Mouse (Mus musculus) layer of hippocampus, adult 18-20 months (tissue): Measurements from ENCODE around the gene Inpp5b. TPM values are rescaled to one million over a fixed set of nuclear protein-coding genes. Genes with fewer than 3 reads are reported as not detected.
A peak's percentile ranks its signal among the peaks of the same experiment; 100 is the strongest.
"Not testable (repeated sequence)": the region's sequence is repeated elsewhere in the genome, so short reads cannot be mapped to it uniquely, and the experiment has no call there.

Source experiments
- DNase-seq, 2 experiments: peaks; one replicate each; pipeline ENCODE4 v3.0.0; 2022; ENCODE audit warnings: low spot score in 2 of 2
- total RNA-seq, 2 experiments: library from RNA; stranded (reverse); gene quantifications; 2 replicates each; pipeline ENCODE4 v1.2.3; 2021

Gene Inpp5b
- total RNA-seq, 2 experiments from 2014 or later: 42.9 to 47.1 TPM

DNA sequence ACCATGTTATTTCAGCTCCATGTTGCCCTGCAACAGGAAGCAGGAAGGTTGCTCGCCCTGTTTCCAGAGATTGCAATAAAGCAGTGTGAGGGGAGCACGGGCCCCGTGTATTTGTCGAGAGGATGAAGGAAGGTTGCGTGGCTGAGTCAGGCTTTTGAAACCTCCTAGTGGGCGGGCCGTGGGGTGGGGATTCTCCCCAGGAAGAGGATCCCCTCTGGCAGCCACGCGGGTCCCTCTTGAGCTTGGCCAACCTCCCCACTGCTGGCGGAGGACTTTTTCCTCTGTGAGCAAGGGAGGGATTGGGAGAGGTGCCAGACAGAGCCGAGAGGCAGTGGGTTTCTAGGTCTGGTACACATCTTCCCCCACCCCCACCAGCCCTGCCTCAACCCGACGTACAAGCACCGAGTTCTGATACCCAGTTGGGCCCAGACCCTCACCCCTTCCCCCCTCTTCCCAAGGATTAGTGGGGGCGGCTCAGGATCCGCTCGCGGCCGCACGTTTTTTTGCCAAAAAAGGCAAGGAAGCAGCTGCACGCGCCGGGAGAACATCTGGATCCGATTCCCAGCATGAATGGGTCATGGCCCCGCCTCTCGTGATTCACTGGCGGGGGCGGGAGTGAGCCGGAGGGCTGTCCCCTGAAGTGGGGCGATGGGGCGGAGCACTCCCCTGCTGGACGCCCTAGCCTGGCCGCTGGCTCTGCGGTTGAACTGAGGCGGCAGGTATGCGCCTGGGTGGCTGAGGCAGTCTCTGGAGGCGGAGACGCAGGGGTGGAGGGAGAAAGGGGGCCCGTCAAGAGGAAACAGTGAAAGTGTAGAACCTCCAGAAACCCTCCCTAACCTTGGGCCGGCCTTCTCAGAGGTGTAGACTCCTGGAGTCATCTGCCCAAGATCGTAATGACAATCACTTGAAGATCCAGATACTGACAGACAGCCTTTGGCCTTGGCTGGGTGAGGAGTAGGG, 32.9 kb upstream of the Inpp5b start:
- DNase-seq: peak; percentile 45 to 46

GRCm38 (mm10) chr4:124709961-124710446, 31.6 kb upstream of the Inpp5b start:
- DNase-seq: no peak

GRCm38 (mm10) chr4:124710776-124711291, 30.8 kb upstream of the Inpp5b start:
- DNase-seq: peak in 1 of 2 experiments; percentile 75

- DNase-seq: no peak
Observed at GRCm38 (mm10) chr4:124712618-124713017, 29.0 kb upstream of the Inpp5b start.

DNA sequence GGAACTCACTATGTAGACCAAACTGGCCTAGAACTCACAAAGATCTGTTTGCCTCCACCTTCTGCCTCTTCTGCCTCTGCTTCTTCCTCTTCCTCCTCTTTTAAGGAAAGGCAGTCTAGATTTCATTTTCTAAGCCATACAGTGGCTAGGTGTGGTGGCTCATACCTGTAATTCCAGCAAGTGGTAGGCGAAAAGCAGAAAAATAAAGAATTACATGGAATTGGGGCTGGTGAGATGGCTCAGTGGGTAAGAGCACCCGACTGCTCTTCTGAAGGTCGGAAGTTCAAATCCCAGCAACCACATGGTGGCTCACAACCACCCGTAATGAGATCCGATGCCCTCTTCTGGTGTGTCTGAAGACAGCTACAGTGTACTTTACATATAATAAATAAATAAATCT, 27.8 kb upstream of the Inpp5b start:
- DNase-seq: not testable (repeated sequence)

DNA sequence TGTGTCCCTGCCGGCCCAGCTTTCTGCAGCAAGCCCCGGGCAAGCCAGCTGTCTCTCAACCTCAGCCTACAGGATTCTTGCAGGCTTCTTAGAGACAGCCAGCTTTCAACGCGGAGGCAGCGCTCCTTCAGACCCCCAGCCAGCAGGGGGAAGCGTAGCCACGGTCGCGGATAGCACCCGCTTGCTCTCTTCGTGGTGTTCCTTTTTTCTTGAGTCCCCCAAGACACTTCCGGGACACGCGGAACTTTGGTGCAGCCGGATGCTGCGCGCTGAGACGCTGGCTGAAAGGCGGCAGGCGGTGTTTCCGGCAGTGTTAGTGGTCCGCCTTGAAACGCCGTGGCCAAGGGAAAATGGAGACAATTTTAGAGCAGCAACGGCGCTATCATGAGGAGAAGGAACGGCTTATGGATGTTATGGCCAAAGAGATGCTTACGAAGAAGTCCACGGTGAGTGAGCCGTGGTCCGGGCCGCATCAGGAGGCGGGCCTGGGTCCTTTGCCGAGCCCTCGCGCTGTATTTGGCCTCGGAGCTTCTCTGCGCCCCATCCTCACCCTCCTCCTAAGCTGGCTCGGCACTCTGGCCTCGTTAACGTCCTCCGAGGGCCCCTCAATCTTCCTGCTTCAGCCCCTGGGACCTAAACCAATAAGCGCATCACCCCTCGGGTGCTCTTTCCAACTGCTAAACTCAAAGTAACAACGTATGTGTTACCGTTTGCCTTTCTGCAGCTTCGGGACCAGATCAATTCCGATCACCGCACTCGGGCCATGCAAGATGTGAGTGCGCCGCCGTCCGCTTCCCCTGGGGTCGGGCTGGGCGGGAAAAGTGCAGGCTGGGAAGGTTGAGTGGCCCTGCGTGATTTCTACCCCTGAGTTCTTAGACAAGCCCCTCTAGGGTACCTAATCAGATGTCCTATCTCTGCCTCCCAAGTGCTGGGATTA, 26.8 kb upstream of the Inpp5b start, which contains the start of gene Sf3a3:
Gene Sf3a3, plus strand, starts transcription at position 232 of the 937 bp plus-strand sequence.
- DNase-seq: peak; percentile 92 to 97

GRCm38 (mm10) chr4:124719101-124719500, 22.5 kb upstream of the Inpp5b start:
- DNase-seq: no peak

- no peak for DNase-seq
Observed at GRCm38 (mm10) chr4:124726121-124726520, 15.5 kb upstream of the Inpp5b start.

- no peak for DNase-seq
Observed at GRCm38 (mm10) chr4:124736952-124737351, 4.7 kb upstream of the Inpp5b start.

DNA sequence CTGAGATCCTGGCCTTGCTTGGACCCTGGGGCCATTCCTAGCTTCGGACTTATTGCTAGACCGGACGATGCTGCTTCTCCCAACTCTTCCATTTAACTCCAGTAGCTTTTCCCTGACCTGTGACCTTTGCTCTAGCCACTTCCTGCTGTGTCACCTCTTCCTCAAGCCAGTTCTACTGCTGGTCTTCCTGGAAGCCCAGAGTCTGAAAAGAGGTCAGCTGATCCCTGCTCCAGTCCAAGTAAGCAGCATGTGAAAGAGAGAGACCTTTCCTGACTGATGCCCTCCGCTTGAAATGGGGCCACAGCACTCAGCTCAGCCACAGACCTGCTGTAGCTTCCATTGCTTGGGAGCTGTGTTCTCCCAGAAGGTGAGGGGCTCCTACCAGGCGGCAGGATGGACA, 4.2 kb upstream of the Inpp5b start:
- no peak for DNase-seq

GRCm38 (mm10) chr4:124738013-124738412, 3.6 kb upstream of the Inpp5b start:
- no peak for DNase-seq

- DNase-seq: no peak
Observed at GRCm38 (mm10) chr4:124738783-124739182, 2.9 kb upstream of the Inpp5b start.

DNA sequence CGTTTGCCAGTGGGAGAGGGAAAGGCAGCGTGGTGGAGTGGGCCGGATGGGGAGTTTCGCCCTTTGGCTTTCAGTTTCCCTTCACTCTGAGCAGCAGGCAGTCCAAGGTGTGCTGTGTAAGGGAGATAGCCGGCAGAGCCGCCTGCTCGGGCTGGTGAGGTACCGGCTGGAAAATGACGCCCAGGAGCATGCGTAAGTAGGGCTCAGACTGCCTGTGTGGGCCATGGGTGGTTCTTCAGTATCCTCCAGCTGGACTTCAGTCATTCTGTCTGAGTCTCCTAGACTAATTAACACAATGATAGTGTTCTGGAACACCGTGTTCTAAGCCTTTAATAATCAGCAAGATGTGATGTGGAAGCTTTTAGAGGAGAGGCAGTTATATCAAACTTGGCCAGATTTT, 1.2 kb downstream of the Inpp5b start:
- peak in 1 of 2 experiments; percentile 43 for DNase-seq

DNA sequence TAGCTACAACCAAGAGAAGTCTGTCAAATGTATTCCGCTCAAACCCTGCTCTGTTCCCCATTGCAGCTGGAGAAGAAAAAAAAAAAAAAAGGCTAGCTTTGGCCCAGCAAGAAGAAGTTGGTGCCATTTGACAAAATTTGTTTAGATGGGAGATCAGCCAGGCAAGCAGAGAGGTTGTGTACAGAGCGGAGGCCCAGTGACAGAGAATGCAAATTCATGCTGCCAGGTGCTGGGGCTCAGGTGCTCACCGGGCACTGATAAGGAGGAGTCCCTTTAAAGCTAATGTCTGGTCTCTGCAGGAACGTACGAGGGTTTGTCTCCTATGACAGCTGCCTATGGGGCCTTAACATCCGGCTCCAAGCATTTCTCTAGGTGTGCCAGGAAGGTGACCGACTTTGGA, 4.9 kb downstream of the Inpp5b start:
- no peak for DNase-seq

DNA sequence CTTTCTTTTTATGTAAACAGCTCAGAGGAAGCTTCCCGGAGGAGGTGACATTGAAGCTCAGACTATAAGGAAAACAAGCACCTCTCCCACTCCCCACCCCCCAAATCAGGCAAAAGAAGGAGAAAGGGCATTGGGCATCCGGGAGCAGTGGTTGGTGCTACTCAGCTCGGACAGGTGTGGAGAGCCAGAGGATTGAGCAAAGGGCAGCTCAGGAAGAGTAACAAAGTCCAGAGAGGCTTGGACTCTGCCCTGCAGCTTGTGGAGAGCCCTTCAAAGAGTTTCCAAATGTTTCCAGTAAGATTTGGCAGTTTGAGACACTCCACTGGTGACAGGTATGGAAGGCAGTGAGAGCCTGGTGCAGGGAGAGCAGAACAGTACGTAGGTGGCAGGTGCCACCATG, 6.2 kb downstream of the Inpp5b start:
- DNase-seq: no peak

- peak; percentile 98 to 99 for DNase-seq
Observed at GRCm38 (mm10) chr4:124751300-124752250, 9.9 kb downstream of the Inpp5b start.

- DNase-seq: no peak
Observed at GRCm38 (mm10) chr4:124752281-124753199, 10.9 kb downstream of the Inpp5b start.

GRCm38 (mm10) chr4:124755526-124755925, 13.9 kb downstream of the Inpp5b start:
- DNase-seq: no peak

- DNase-seq: no peak
Observed at GRCm38 (mm10) chr4:124759305-124759811, 17.7 kb downstream of the Inpp5b start.
